Mouse (Mus musculus) layer of hippocampus, adult 9-10 months (tissue): ENCODE measurements around the gene Zfp287.
"Not testable (repeated sequence)": the region's sequence is repeated elsewhere in the genome, so short reads cannot be mapped to it uniquely, and the experiment has no call there.

Experiments
- DNase-seq: peaks from one replicate; pipeline ENCODE4 v3.0.0; 2022; ENCODE audit warnings: low spot score

Zfp287 gene

GRCm38 (mm10) chr11:62731311-62732021, at the start of gene Zfp287:
Gene Zfp287 (minus strand): TSS chr11:62731905.
- DNase-seq: peak; percentile 84

GRCm38 (mm10) chr11:62776510-62776909, 44.8 kb upstream of the Zfp287 start:
- no peak for DNase-seq

- no peak for DNase-seq
Observed at GRCm38 (mm10) chr11:62760755-62761457, 29.2 kb upstream of the Zfp287 start.

- no peak for DNase-seq
Observed at GRCm38 (mm10) chr11:62758491-62758890, 26.8 kb upstream of the Zfp287 start.

GRCm38 (mm10) chr11:62757906-62758305, 26.2 kb upstream of the Zfp287 start:
- DNase-seq: no peak

DNA sequence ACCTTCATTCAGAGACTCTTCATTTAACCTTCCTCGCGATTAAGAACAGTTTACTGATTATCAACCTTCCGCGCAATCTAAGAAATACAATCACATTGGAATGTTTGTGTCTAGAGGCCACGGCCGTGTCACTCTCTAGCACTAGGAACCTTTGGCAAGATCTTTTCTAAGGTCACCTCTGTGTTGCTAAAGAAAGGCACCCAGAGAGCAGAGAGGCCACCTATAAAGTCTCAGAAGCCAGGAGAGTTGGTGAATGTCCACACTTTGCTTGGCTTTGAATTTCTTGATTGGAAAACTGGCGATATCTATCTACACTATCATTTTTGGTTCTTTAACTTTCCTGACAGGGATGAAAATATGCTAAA, 25.4 kb upstream of the Zfp287 start:
- DNase-seq: no peak

DNA sequence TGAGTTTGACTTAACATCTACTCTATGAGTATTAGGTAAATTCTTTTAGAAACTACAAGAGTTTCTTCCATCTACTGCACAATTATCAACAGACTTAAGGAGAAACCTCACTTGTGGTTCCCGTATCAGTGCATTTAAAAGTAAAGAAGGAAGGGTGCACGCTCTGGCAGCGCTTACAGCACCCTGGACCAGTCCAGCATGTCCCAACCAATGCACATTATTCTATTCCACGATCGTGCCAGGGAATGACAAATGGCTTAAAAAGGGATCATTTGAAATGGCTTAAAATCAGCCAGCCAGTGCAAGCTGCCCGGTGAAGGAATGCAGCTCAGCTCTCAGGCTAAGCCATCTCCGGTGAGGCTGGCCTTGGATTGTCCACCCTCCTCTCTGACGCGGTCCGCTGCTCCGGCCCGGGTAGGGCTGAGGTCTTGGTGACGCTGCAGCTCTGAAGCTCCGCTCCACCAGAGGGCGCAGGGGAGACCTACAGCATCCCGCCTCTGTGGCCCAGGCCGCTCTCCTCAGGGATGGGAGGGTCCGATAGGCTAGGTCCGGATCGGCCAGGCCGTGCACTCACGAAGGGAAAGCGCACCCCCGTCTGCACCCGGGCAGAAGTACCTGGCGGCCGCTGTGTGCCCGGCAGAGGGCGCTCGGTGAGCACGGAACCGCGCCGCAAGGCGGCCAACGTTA, 24.9 kb upstream of the Zfp287 start:
- DNase-seq: peak; percentile 83

GRCm38 (mm10) chr11:62752780-62753179, 21.1 kb upstream of the Zfp287 start, which contains the start of gene Gm10428:
Gene Gm10428 (plus strand): TSS chr11:62753100.
- no peak for DNase-seq

- DNase-seq: no peak
Observed at GRCm38 (mm10) chr11:62752191-62752590, 20.5 kb upstream of the Zfp287 start.

GRCm38 (mm10) chr11:62749445-62749844, 17.7 kb upstream of the Zfp287 start:
- DNase-seq: not testable (repeated sequence)

DNA sequence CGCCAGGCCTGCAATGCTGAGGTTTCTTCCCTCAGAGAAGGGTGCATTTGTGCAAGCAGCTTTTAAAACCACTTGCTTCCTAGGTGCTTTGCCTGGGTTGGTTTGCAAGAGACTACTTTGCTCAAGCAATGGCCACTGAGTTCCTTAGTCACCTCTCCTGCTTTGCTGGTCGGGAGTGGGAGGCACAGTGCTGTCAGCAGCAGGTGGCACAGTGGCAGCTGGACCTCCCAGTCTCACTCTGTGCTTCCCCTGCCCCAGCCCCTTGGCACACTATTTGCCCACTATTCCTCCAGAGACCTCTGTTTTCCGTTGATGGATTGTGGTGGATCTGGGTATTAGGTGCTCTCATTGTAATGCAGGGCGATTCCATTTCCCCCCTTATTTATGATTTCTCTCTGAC, 16.4 kb upstream of the Zfp287 start:
- DNase-seq: no peak

DNA sequence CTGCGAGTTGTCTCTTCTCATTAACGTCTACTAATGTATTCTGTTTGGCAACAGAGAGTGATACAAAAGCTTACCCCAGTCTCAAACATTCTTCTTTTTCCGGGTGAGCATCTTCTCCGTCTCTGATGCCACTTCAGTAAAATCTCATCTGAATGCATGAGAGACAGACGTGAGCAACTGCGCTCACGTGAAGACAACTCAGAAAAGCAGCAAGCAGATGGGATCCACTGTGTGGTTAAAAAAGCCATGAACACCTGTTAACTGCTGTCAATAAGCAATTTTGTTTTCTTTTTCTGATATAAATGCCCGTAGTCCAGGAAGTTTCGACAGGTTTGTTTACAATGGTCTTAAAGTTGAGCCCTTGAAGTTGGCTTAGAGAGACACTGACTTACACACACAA, 15.5 kb upstream of the Zfp287 start:
- DNase-seq: no peak

DNA sequence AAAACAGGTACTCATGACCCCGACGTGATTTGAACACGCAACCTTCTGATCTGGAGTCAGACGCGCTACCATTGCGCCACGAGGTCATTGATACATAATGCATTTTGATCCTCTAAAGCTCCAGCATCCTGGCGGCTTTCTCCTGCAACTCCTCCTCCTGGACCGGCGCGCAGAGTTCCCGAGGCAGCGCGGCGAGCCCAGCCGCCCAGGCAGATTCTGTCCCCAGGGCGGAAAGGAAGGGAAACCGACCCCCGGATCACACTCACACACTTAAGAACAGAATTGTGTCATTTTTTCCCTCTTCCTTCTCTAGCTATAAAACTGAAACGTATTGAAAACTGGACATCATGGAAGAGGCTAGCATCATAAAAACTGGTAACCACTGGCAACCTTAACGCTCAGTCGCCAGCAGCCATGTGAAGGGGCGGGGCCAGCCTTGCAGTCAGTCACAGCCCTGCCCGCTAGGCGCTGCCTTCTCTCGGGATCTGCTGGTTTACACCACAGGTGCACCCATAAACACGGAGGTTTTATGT, 14.4 kb upstream of the Zfp287 start:
- DNase-seq: peak; percentile 22

GRCm38 (mm10) chr11:62744103-62744502, 12.4 kb upstream of the Zfp287 start:
- peak; percentile 47 for DNase-seq

DNA sequence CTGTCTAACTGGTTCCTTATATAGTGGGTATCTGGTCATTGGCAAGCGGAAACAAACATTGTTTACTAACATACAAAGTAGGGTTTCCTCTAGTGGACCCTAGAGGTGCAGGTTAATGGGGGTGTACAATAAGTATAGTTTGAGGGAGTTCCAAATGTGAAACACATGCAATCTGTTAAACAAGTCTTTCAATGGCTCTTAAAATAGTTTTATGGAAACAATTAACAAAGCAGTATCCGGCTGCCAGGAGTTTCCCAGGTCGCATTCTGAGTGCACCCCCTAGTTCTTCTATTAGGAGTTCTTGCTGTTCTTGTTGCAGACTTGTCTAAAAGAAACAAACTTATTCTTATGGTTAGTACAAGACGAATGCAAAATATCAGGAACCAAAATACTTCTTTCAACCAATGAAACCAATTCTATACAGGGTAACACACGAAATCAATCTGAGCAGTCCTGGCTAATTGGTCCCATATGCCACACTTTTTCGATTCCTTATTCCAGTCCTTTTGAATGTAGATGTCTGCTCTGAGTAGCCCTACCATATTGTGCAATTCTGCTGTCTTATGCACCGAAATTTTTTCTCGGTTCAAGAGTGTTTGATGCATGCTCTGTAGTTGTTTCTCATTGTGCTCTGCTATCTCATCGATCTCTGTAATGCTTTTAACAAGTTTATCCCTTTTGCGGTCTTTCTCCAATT, 10.7 kb upstream of the Zfp287 start:
- DNase-seq: no peak

- no peak for DNase-seq
Observed at GRCm38 (mm10) chr11:62741186-62741585, 9.5 kb upstream of the Zfp287 start.

DNA sequence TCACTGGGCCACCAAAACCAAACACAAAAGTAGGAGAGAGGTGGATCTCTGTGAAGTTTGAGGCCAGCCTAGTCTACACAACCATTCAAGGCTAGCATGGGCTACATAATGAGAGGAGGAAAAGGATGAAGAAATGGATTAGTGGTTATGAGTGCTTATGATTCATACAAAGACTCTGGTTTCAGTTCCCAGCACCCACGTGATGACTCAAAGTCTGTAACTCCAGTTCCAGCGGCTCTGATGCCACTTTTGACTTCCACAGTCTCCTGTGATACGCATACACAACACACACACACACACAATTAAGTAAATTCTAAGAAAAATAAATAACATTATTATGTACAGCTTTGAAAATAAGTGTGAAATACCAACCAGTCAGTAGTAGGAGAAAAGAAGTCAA, 960 bp upstream of the Zfp287 start:
- no peak for DNase-seq

DNA sequence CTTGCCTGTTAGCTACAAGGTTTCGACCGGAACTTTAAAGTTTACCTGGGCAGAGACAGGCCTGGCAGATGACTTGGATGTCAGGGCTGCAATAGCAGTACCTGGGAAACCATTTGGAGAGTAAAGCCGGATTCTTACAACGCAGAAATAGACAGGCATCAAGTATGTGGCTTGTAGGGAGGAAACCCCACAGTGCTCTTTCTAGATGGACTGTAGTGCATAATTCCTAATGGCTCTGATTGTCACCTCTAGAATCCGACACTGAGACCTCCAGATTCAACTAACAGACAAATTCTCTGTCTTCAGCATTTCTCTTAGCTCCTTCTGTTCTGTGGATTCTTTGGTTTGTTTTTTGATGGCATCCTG, 300 bp upstream of the Zfp287 start:
- no peak for DNase-seq

GRCm38 (mm10) chr11:62728276-62728675, 3.4 kb downstream of the Zfp287 start:
- DNase-seq: no peak

DNA sequence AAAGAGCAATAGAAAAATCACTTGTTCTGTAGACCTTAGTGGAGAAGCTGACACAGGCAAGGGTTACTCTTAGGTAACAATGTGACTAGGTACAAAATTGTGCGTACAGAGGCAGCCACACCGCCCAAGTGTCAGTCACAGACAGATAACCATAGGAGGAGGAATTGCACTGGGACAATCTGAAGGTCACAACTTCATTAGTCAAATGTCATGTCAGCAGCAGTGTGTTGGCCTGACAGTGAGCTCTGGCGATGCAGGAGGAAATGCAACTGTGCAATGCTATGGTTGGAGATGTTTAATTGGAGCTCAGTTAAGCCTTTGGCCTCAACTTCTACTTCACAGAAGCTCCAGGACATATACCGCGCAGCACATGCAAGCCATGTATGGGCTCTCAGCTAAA, 21.0 kb downstream of the Zfp287 start:
- no peak for DNase-seq

- DNase-seq: no peak
Observed at GRCm38 (mm10) chr11:62708252-62708651, 23.5 kb downstream of the Zfp287 start.

- no peak for DNase-seq
Observed at GRCm38 (mm10) chr11:62706141-62706540, 25.6 kb downstream of the Zfp287 start.
